Mouse (Mus musculus): ENCODE data around the gene Hipk2.
A peak's percentile ranks its signal among the peaks of the same experiment; 100 is the strongest.

The Hipk2 gene

GRCm38 (mm10) chr6:38834727-38835126, 41.2 kb downstream of the Hipk2 start:
- peak in 1 of 2 experiments; percentile 16 for DNase-seq (ENCODE audit: low read depth in 2 of 2, low spot score in 2 of 2)

- DNase-seq (ENCODE audit: low read depth in 2 of 2, low spot score in 2 of 2), result no peak
These were observed 42.2 kb downstream of the Hipk2 start for GRCm38 (mm10) chr6:38833721-38834120.

GRCm38 (mm10) chr6:38829452-38829851, 46.5 kb downstream of the Hipk2 start:
- no peak for DNase-seq (ENCODE audit: low read depth in 2 of 2, low spot score in 2 of 2)

GRCm38 (mm10) chr6:38828211-38828610, 47.8 kb downstream of the Hipk2 start:
- DNase-seq (ENCODE audit: low read depth in 2 of 2, low spot score in 2 of 2), result no peak

GRCm38 (mm10) chr6:38827435-38827834, 48.5 kb downstream of the Hipk2 start:
- no peak for DNase-seq (ENCODE audit: low read depth in 2 of 2, low spot score in 2 of 2)

- DNase-seq (ENCODE audit: low read depth in 2 of 2, low spot score in 2 of 2), result no peak
These were observed 49.1 kb downstream of the Hipk2 start for GRCm38 (mm10) chr6:38826857-38827256.

GRCm38 (mm10) chr6:38825886-38826285, 50.1 kb downstream of the Hipk2 start:
- no peak for DNase-seq (ENCODE audit: low read depth in 2 of 2, low spot score in 2 of 2)

- DNase-seq (ENCODE audit: low read depth in 2 of 2, low spot score in 2 of 2), result no peak
These were observed 52.1 kb downstream of the Hipk2 start for GRCm38 (mm10) chr6:38823827-38824226.

GRCm38 (mm10) chr6:38823164-38823563, 52.8 kb downstream of the Hipk2 start:
- no peak for DNase-seq (ENCODE audit: low read depth in 2 of 2, low spot score in 2 of 2)

GRCm38 (mm10) chr6:38821686-38822085, 54.3 kb downstream of the Hipk2 start:
- no peak for DNase-seq (ENCODE audit: low read depth in 2 of 2, low spot score in 2 of 2)

- no peak for DNase-seq (ENCODE audit: low read depth in 2 of 2, low spot score in 2 of 2)
These were observed 55.1 kb downstream of the Hipk2 start for GRCm38 (mm10) chr6:38820862-38821261.

GRCm38 (mm10) chr6:38816216-38816615, 59.7 kb downstream of the Hipk2 start:
- DNase-seq (ENCODE audit: low read depth in 2 of 2, low spot score in 2 of 2), result no peak

GRCm38 (mm10) chr6:38815582-38815981, 60.4 kb downstream of the Hipk2 start:
- DNase-seq (ENCODE audit: low read depth in 2 of 2, low spot score in 2 of 2), result no peak

GRCm38 (mm10) chr6:38814690-38815089, 61.3 kb downstream of the Hipk2 start:
- DNase-seq (ENCODE audit: low read depth in 2 of 2, low spot score in 2 of 2), result no peak

- DNase-seq (ENCODE audit: low read depth in 2 of 2, low spot score in 2 of 2), result no peak
These were observed 64.4 kb downstream of the Hipk2 start for GRCm38 (mm10) chr6:38811459-38812145.

- no peak for DNase-seq (ENCODE audit: low read depth in 2 of 2, low spot score in 2 of 2)
These were observed 65.9 kb downstream of the Hipk2 start for GRCm38 (mm10) chr6:38810121-38810475.

- peak in 1 of 2 experiments; percentile 18 for DNase-seq (ENCODE audit: low read depth in 2 of 2, low spot score in 2 of 2)
These were observed 66.4 kb downstream of the Hipk2 start for GRCm38 (mm10) chr6:38809396-38810120.

- no peak for DNase-seq (ENCODE audit: low read depth in 2 of 2, low spot score in 2 of 2)
These were observed 67.6 kb downstream of the Hipk2 start for GRCm38 (mm10) chr6:38808317-38808716.

GRCm38 (mm10) chr6:38806963-38807445, 69.0 kb downstream of the Hipk2 start:
- no peak for DNase-seq (ENCODE audit: low read depth in 2 of 2, low spot score in 2 of 2)

GRCm38 (mm10) chr6:38805612-38806011, 70.4 kb downstream of the Hipk2 start:
- no peak for DNase-seq (ENCODE audit: low read depth in 2 of 2, low spot score in 2 of 2)

- DNase-seq (ENCODE audit: low read depth in 2 of 2, low spot score in 2 of 2), result no peak
These were observed 74.7 kb downstream of the Hipk2 start for GRCm38 (mm10) chr6:38801252-38801651.

GRCm38 (mm10) chr6:38797548-38797947, 78.4 kb downstream of the Hipk2 start:
- DNase-seq (ENCODE audit: low read depth in 2 of 2, low spot score in 2 of 2), result no peak

GRCm38 (mm10) chr6:38796993-38797392, 79.0 kb downstream of the Hipk2 start:
- DNase-seq (ENCODE audit: low read depth in 2 of 2, low spot score in 2 of 2), result no peak

Measured in CD8-positive naive resting alpha-beta T cell, adult 2 months (primary cell).